Mouse (Mus musculus): ENCODE results near the gene Ptgds. TPM values are rescaled to one million over a fixed set of nuclear protein-coding genes. Genes with fewer than 3 reads are reported as not detected.

Gene Ptgds
- total RNA-seq, 2 experiments from 2014 or later, result 1.7 to 9.6 TPM

GRCm38 (mm10) chr2:25480541-25480940, 10.7 kb upstream of the Ptgds start:
- DNase-seq, result no peak

- no peak for DNase-seq
Observed at GRCm38 (mm10) chr2:25479551-25480311, 9.9 kb upstream of the Ptgds start.

GRCm38 (mm10) chr2:25477967-25478675, 8.3 kb upstream of the Ptgds start:
- no peak for DNase-seq

GRCm38 (mm10) chr2:25477541-25477940, 7.7 kb upstream of the Ptgds start:
- DNase-seq, result no peak

GRCm38 (mm10) chr2:25472550-25472949, 2.7 kb upstream of the Ptgds start:
- no peak for DNase-seq

GRCm38 (mm10) chr2:25468962-25469915, 607 bp downstream of the Ptgds start:
- DNase-seq, result peak; percentile 48

- DNase-seq, result no peak
Observed at GRCm38 (mm10) chr2:25467606-25468303, 2.1 kb downstream of the Ptgds start.

- no peak for DNase-seq
Observed at GRCm38 (mm10) chr2:25465816-25466635, 3.8 kb downstream of the Ptgds start.

GRCm38 (mm10) chr2:25465256-25465655, 4.6 kb downstream of the Ptgds start:
- DNase-seq, result no peak

GRCm38 (mm10) chr2:25463630-25464029, 6.2 kb downstream of the Ptgds start:
- DNase-seq, result no peak

- DNase-seq, result no peak
Observed at GRCm38 (mm10) chr2:25461407-25461806, 8.4 kb downstream of the Ptgds start.

GRCm38 (mm10) chr2:25460551-25461309, 9.1 kb downstream of the Ptgds start, which contains the start of gene Paxx:
Gene Paxx (minus strand): TSS chr2:25461094.
- peak; percentile 82 for DNase-seq

- DNase-seq, result peak; percentile 38
Observed at GRCm38 (mm10) chr2:25460135-25460534, 9.7 kb downstream of the Ptgds start.

- DNase-seq, result peak; percentile 69
Observed at GRCm38 (mm10) chr2:25458911-25459310, 10.9 kb downstream of the Ptgds start.

GRCm38 (mm10) chr2:25457022-25457896, 12.6 kb downstream of the Ptgds start:
- DNase-seq, result no peak

GRCm38 (mm10) chr2:25456205-25456953, 13.5 kb downstream of the Ptgds start, which contains the start of gene Clic3:
Gene Clic3 (plus strand): TSS chr2:25456838.
- no peak for DNase-seq

GRCm38 (mm10) chr2:25452951-25453350, 16.9 kb downstream of the Ptgds start:
- no peak for DNase-seq
